Mouse (Mus musculus) bone marrow, adult 2 months (tissue): ENCODE measurements around the gene Pofut1.

Source experiments
- CTCF ChIP-seq: fragments of 200-500 bp; IDR thresholded peaks from 2 replicates; pipeline ENCODE4 v1.5.1; 2011; ENCODE audit warnings: low read length, control low read depth; ENCODE audit not compliant: control insufficient read depth, insufficient read depth
- POLR2A ChIP-seq: fragments of 200-500 bp; IDR thresholded peaks from 2 replicates; pipeline ENCODE4 v1.6.1; 2011; ENCODE audit warnings: low read depth, mild to moderate bottlenecking, control low read depth, low read length, borderline replicate concordance; ENCODE audit not compliant: control insufficient read depth

DNA sequence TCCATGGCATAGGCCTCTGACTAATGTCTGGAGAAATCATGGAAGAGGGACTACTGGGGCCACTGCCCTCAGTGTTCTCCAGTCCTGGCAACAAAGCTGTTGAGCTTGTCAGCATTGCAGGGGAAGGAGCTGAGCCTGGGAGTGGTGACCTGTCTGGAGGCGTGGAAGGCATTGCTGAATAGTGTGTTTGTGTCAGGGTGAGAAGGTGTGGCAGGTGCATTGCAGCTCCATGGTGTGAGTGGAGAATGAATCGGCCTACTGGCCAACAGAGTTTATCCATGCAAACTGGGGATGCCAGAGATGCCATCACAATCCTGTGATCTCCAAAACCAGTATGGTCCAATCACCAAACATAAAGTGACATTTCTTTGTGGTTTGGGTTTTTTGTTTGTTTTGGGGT is 15.3 kb downstream of the Pofut1 start:
- TF ChIP-seq POLR2A (no peak), CTCF (no peak)
